Mouse (Mus musculus): ENCODE measurements around the gene Gm732. TPM values are rescaled to one million over a fixed set of nuclear protein-coding genes. Genes with fewer than 3 reads are reported as not detected.

Gm732 gene
- not detected for polyA plus RNA-seq (2015; fragmentation: Illumina TruSeq; extraction: RNeasy Lipid Tissue Mini Kit (QIAGEN cat#74804); ENCODE audit: insufficient read depth, low replicate concordance)

GRCm38 (mm10) chrX:107948365-107948764 lies at the start of gene Gm732:
Gene Gm732, minus strand, starts transcription at chrX:107948465.

Other genes with a start within 250 kb of the Gm732 start
- not detected for gene Tent5d, start 155.9 kb downstream of the Gm732 start, polyA plus RNA-seq (2015; fragmentation: Illumina TruSeq; extraction: RNeasy Lipid Tissue Mini Kit (QIAGEN cat#74804); ENCODE audit: insufficient read depth, low replicate concordance)
- 19.8 TPM for gene 2610002M06Rik, start 132.1 kb downstream of the Gm732 start, polyA plus RNA-seq (2015; fragmentation: Illumina TruSeq; extraction: RNeasy Lipid Tissue Mini Kit (QIAGEN cat#74804); ENCODE audit: insufficient read depth, low replicate concordance)

All from spleen, adult 10 weeks (tissue).